Mouse (Mus musculus): ENCODE results near the gene Capza2.
A peak's percentile ranks its signal among the peaks of the same experiment; 100 is the strongest.
"Not testable (repeated sequence)": the region's sequence is repeated elsewhere in the genome, so short reads cannot be mapped to it uniquely, and the experiment has no call there.

The Capza2 gene

DNA sequence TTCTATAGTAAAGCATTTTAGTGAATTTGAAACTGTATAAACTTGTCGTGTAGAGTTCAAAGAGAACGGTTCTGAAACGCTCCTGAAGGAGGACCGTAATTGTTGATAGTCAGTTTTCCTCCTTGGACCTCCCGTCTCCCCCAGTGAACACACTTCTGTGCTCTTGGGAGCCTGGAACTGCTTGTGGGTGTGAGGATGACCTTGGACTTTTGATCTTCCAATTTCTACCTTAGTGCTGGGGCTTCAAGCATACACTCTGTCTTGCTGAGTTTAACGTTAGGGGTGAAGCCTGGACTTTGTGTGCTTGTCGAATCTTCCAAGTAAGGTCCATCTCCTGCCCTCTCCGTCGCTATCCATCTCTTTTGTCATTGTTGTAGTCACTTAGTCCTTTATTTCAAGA is 4.0 kb downstream of the Capza2 start:
- no peak for DNase-seq (ENCODE audit: low spot score in 2 of 2)

- DNase-seq (ENCODE audit: low spot score in 2 of 2): no peak
Measured at GRCm38 (mm10) chr6:17642739-17643138, 6.7 kb downstream of the Capza2 start.

DNA sequence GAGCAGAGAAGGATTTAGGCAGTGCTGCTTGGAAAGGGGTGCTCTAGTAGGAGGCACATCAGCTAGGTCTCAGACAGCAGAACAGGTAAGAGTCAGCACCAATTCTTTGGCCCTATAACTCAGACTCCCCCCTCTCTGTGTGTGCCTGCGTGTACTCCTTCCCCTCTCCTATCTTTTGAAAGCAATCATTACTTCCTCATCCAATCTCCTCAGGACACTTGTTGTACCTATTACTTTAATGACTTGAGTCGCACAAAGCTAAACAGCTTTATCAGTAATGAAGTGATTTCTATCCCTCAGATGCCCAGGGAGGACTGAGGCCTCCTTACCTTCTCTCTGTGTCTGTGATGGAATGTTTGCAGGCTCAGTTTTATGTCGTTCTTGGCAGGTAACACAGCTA is 10.1 kb downstream of the Capza2 start:
- no peak for DNase-seq (ENCODE audit: low spot score in 2 of 2)

- no peak for DNase-seq (ENCODE audit: low spot score in 2 of 2)
Measured at GRCm38 (mm10) chr6:17652132-17652531, 16.1 kb downstream of the Capza2 start.

DNA sequence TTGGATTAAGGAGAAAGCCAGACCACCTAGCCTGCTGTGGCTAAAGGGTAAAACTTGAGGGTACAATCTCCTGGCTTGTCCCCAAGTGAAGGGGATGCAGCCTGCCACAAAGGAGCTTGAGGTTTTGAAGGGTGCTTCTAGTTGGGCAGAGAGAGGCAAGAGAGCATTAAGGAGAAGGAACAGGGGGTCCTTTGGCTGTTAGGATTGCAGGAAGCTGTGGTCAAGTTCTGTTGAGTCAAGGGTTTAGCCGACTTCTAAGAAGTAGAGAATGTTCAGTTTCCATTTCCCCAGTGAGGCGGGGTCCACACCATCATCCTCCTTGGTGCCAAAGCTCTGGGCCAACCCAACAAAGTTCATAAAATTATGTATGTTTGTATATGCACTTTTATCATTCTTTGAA is 19.0 kb downstream of the Capza2 start:
- no peak for DNase-seq (ENCODE audit: low spot score in 2 of 2)

DNA sequence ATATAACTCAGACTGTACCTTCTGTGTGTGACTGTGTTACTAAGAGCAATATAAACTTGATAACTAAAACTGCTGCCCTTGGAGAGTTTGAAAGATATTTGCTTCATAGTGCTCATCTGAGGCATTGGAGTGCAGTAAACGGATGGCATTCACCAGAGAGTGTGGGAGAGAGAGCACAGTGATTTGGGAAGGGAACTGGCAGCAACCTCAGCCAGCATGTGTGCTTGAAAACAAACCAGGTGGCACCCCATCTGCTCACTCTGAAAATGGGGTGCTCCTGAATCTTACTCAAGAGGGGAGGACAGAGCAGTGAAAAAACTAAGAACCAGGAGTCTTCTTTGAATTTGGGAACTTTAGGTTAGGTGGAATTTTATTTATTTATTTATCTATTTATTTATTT is 21.3 kb downstream of the Capza2 start:
- DNase-seq (ENCODE audit: low spot score in 2 of 2): peak; percentile 55 to 57

DNA sequence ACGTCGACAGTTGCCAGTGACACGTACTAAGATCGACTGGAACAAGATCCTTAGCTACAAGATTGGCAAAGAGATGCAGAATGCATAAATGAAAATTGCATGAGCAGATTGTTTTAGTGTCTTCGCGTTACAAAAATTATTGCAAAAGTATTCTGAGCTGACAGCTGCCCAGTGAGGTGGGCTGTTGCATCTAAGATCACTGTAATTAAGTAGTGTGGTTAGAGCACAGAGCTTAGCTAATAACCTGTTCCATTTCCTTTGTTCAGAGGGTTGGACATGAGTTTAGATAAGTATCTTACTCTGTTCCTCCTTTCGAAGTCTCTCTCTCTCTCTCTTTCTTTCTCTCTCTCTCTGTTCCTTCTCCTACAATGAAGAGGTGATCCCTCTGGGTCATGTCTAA is 29.3 kb downstream of the Capza2 start:
- no peak for DNase-seq (ENCODE audit: low spot score in 2 of 2)

- DNase-seq (ENCODE audit: low spot score in 2 of 2): no peak
Measured at GRCm38 (mm10) chr6:17666024-17666423, 30.0 kb downstream of the Capza2 start.

- no peak for DNase-seq (ENCODE audit: low spot score in 2 of 2)
Measured at GRCm38 (mm10) chr6:17667813-17668212, 31.8 kb downstream of the Capza2 start.

DNA sequence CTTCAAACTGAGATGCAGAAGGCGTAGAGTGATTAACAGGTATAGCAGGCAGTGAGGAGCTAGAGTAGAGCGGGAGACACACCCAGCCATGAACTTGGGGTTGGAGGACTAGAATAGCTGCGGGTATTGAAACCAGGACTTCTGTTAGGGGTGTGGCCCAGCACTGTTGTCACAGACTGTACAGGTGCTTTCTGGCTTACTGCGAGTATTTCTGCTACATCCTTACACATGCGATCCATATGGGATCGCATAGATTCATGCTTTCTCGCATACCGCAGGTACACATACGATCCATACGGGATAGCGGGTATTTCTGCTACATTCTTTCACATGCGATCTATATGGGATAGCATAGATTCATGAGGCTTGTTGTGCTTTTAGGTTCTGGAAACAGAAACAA is 32.3 kb downstream of the Capza2 start:
- no peak for DNase-seq (ENCODE audit: low spot score in 2 of 2)

- DNase-seq (ENCODE audit: low spot score in 2 of 2): no peak
Measured at GRCm38 (mm10) chr6:17669826-17670225, 33.8 kb downstream of the Capza2 start.

DNA sequence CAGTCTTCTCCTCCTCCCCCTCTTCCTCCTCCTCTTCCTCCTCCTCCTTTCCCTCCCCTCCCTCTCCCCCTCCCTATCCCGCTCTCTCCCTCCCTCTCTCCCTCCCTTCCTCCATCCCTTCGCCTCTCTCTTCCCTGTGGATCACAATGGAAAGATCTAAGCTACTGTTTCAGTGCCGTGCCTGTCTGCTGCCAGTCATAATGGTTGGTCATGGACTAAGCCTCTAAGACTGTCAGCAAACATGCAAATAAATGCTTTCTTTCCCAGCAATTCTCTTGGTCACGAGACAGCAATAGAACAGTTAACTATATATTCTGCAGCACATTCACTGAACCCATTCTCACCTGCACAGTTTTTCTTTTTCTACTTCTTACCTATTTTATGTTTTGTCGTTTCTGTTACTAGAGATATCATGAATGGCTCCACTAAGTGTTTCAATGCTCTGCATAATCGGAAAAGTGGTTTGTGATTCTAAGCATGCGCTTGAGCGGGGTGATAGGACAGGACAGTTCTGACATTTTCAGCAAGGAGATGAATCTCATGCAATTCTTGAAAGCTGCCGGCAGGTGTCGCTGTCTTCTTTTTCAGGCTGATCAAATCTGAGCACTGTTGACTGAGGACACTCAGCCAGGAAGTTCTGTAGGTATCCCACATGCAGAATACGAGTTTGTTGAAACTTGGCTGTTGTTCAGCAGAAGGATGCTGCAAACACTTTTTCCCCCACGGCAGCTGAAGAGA is 39.2 kb downstream of the Capza2 start:
- peak; percentile 29 to 49 for DNase-seq (ENCODE audit: low spot score in 2 of 2)

DNA sequence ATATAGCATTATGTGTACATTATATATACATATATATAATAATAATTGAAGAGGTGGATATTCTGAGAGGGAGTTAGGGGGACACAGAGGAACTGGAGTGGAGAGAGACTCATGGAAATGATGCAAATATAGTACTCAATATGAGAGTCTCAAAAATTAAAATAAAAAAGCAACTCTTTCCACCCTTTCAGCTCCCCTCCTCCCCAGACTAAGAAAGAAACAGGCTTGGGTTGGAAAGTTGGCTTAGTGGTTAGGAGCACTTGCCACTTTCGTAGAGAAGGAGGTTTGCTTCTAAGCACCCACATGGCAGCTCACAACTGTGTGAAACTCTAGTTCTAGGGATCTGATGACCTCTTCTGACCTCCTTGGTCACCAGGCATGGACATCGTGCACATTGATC is 41.0 kb downstream of the Capza2 start:
- no peak for DNase-seq (ENCODE audit: low spot score in 2 of 2)

DNA sequence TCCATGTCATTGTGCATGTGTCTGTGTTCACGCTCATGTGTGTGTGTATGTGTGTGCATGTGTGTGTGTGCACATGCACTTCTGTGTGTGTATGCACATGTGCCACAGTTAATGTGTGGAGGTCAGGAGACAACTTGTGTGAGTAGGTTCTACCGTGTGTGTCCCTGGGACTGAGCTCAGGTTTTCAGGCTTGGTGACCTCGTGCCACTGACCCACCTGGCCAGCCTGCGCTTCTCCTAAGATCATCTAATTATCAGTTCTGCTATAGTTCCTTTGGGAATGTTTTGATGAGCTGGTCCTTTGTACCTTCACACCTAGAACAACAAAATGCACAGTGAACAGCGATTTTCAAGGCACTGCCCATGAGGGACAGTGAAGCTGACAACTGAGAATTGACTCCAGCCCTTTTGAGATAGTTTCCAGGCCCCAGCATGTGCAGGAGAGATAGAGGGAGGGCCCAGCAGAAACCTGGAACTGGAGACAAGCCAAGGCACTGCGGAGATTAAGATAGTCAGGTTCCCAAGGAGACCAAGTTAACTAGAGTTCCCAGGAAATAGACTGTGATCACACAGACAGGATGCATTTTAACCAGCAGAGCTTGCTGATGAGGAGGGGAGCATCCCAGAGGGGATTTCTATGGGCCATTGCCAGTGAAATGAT is 44.4 kb downstream of the Capza2 start:
- no peak for DNase-seq (ENCODE audit: low spot score in 2 of 2)

- DNase-seq (ENCODE audit: low spot score in 2 of 2): no peak
Measured at GRCm38 (mm10) chr6:17681810-17682209, 45.8 kb downstream of the Capza2 start.

DNA sequence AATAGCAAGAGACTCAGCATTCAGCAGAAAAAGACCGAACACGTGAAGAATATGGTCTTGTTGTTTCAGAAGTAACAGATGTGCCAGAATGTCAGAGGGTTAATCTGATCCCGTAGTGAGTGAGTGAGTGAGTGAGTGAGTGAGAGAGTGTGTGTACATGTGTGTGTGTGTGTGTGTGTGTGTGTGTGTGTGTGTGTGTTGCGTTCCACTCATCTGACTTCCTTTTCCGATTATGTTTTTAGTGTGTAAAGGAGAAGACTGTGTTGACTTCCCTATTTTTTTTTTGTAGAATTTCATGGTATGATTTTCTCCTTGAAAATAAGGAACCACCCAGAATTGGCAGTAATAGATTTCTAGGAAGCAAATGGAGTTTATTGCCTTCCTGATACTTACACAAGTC is 52.6 kb downstream of the Capza2 start:
- DNase-seq (ENCODE audit: low spot score in 2 of 2): no peak

DNA sequence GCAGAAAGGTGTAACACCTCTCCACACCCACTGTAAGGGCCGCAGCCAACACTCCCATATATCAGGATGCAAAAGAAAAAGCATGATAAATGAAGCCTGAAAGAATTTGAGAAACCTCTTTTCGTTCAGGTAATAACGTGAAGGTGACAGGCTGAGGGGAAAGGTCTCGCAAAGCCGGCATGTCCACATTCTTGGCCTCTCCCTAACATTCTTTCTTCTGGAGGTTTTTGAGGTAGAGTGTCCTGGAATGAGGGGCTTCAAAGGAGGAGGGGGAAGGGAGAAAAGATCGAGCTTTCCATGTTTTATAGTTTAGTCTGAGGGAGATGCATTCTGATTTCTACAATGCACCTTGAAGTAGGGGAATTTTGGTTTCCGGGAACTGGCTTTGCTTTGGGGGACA is 56.6 kb downstream of the Capza2 start, which contains the start of gene St7:
TSS of gene St7 (plus strand) at position 287 of the 400 bp plus-strand sequence.
- no peak for DNase-seq (ENCODE audit: low spot score in 2 of 2)

DNA sequence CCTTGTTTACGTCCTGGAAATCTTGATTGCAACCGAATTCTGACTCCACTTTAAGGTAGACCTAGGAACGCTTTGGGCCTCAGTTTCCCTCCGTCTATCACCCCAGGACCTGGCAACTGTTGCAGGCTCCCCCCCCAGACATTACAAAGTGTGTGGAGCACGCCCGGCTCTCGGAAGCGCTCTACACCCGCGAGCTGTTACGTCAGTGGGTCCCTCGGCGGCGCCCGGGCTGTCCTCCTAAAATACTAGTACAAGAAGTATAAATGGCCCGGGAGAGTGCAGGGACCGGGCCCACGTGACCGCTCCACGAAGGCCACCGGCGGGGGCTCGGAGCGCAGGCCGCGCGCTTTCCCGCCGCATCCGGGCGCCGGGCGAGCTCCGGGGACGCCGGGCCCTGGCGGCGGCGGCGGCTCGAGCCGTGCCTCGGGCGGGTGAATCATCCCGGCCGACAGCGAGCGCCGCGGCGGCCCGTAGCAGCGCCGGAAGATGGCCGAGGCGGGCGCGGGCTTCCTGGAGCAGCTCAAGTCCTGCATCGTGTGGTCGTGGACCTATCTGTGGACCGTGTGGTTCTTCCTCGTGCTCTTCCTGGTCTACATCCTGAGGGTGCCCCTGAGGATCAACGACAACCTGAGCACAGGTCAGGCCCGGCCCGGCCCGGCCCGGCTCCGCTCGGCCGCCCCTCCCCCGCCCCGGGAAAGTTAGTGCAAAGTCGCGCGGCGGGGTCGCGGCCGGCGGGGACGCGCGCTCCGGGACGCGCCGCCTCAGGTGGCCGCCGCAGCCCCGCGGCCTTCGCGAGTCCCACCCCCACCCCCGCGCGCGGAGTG is 57.9 kb downstream of the Capza2 start:
- DNase-seq (ENCODE audit: low spot score in 2 of 2): peak; percentile 38 to 55

- peak; percentile 51 to 54 for DNase-seq (ENCODE audit: low spot score in 2 of 2)
Measured at GRCm38 (mm10) chr6:17694550-17694951, 58.5 kb downstream of the Capza2 start.

- peak; percentile 72 to 74 for DNase-seq (ENCODE audit: low spot score in 2 of 2)
Measured at GRCm38 (mm10) chr6:17696321-17696734, 60.3 kb downstream of the Capza2 start.

GRCm38 (mm10) chr6:17700936-17701612 is 65.0 kb downstream of the Capza2 start:
- DNase-seq (ENCODE audit: low spot score in 2 of 2): no peak

DNA sequence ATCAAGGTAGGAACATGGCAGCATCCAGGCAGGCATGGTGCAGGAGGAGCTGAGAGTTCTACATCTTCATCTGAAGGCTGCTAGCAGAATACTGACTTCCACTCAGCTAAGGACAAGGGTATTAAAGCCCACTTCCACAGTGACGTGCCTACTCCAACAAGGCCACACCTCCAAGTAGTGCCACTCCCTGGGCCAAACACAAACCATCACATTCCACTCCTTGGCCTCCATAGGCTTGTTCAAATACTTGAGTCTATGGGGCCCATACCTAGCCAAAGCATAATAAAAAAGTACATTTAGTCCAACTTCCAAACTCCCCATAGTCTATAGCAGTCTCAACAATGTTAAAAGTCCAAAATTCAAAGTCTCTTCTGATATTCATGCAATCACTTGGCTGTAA is 68.0 kb downstream of the Capza2 start:
- not testable (repeated sequence) for DNase-seq (ENCODE audit: low spot score in 2 of 2)
